Mouse (Mus musculus): ENCODE data around the gene Slc20a1.

GRCm38 (mm10) chr2:129184853-129185252 is 13.7 kb upstream of the Slc20a1 start:
- TF ChIP-seq CTCF (IDR thresholded peaks at IDR 0.05; ENCODE audit: borderline replicate concordance, insufficient read depth, low read depth, low read length): no peak
- no peak for TF ChIP-seq POLR2A (IDR thresholded peaks at IDR 0.05; ENCODE audit: borderline replicate concordance, insufficient read depth, low read length)
